Mouse (Mus musculus) C2C12 (cell line): Measurements from ENCODE around the gene Suco.

Source experiments
- CEBPB ChIP-seq: IDR thresholded peaks from one replicate; pipeline ENCODE4 v1.6.1; 2011; ENCODE audit warnings: low read depth, mild to moderate bottlenecking, control low read depth, moderate library complexity
- CTCF ChIP-seq: IDR thresholded peaks from one replicate; pipeline ENCODE4 v1.5.1; 2011; ENCODE audit not compliant: control insufficient read depth, insufficient read depth, insufficient read length
- MAX ChIP-seq: IDR thresholded peaks from one replicate; pipeline ENCODE4 v1.6.1; 2011; ENCODE audit warnings: mild to moderate bottlenecking, control low read depth
- MYOD1 ChIP-seq: IDR thresholded peaks from one replicate; pipeline ENCODE4 v1.6.1; 2011; ENCODE audit warnings: low read depth; ENCODE audit not compliant: control insufficient read depth, insufficient read length
- USF1 ChIP-seq: IDR thresholded peaks from one replicate; pipeline ENCODE4 v1.6.1; 2011; ENCODE audit warnings: low read depth, mild to moderate bottlenecking, control low read depth, moderate library complexity

DNA sequence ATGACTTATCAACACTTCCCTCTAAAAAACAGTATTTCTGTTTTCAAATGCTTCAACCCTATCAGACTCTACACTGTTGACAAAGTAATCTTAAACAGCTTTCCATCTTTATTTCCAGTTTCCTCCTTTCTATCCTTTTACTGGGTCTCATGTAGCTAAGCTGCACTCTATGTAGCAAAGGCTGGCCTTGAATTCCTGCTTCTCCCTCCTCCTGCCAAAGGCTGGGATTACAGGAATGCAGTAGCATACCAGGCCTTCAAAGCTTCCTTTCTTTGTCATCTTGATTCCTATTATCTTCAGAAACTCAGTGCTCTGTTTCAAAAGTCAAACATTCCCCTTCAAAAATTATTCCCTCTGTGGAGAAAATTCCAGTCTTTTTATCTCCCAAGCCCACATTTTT lies 8.1 kb downstream of the Suco start:
- TF ChIP-seq CTCF (no peak), CEBPB (no peak), USF1 (no peak), MAX (no peak), MYOD1 (no peak)
